Mouse (Mus musculus): ENCODE measurements at regions not wholly inside any gene's neighbourhood (a gene's known extent, or its start where the extent isn't known, plus 50 kb on each side); places are given as distances from the start of the nearest gene placed in this dataset.

DNA sequence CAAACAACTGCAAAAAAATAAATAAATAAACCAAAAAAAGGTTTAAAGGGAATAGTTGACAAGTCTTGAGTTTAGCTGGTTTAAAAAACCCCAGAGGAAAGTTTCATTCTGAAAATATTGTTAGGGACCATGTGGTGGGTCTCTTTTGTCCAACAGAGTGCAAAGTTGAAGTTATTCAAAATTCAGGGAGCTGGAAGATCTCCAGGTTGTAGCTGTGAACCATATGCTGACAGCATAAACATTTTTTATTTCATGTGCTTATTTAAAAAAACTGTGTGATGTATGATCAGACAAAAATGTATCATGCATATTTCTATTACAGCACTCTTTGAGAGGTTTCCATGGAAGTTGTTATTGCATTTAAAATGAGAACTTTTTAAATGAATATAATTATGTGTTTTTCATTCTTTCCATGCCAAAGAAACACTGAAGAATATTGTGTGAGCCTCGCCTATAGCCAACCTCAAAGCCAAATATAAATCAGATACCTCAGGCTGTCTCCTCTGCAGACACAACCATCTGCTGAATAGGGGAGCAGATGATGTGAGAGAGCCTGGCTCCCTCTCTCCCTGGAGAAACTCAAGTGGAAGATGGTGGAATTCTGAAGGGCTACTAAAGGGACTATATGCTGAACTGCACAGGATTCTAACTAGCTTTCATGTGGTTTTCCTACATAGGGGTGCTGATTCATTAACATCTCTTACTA lies 413.4 kb upstream of the Impad1 start:
- TF ChIP-seq CTCF (IDR thresholded peaks at IDR 0.05; ENCODE audit: borderline replicate concordance, insufficient read depth, low read depth, low read length) = no peak
- TF ChIP-seq POLR2A (IDR thresholded peaks at IDR 0.05; ENCODE audit: borderline replicate concordance, insufficient read depth, low read length) = no peak
- H3K4me3 ChIP-seq (replicated peaks; ENCODE audit: insufficient read depth, low read depth, low read length) = no peak overlapping the region
- 20% methylated on average over 1 of the region's 1 CpGs for WGBS
- DNase-seq = peak; percentile 10 to 16
- H3K27me3 ChIP-seq (ENCODE audit: control insufficient read depth, insufficient read depth, low read length) = no peaks in the 10 kb centered on the region
- H3K27ac ChIP-seq (ENCODE audit: insufficient read depth, low read length) = no peak overlapping the region
- H3K4me1 ChIP-seq (ENCODE audit: control insufficient read depth, insufficient read depth, low read length) = no peaks in the 10 kb centered on the region

DNA sequence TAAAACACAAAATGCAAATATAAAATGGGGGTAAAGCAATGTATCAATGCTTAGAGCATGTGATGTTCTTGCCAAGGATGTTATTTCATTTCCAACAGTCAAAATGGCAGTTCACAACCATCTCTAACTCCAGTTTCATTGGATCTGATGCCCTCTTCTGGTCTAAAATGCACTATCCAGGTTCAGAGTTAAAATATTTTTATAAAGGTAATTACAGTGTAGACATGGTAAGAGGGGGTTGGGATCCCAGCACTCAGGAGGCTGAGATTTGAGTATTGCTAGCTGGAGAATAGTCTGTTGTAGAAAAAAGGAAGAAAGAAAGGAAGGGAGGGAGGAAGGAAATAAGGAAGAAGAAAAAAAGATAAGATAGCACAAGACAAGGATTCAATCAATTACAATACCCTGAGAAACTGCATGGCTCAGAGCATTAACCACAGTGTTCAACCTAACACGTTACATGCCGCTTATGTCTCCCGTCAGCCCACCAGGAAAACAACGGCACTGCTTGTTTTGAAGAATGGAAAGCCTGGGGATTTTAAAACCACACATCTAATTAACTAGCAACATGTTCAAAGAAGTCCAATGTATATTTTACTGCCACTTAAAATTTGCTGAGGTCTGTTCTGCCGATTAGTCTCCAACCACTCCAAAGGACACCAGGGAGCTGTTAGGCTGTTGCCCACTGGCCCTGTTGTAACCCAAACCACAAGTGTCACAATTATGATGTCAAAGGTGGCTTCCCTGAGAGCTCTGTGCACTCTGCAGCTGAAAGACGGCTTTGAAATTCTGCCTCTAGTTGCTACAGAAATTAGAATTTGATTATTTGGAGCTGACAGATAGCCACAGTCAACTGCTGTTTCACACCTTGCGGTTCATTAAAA lies 412.4 kb upstream of the Impad1 start:
- TF ChIP-seq CTCF (IDR thresholded peaks at IDR 0.05; ENCODE audit: borderline replicate concordance, insufficient read depth, low read depth, low read length) (no peak), POLR2A (IDR thresholded peaks at IDR 0.05; ENCODE audit: borderline replicate concordance, insufficient read depth, low read length) (no peak)
- no peak for DNase-seq
- WGBS = 62% methylated on average over 7 of the region's 7 CpGs

DNA sequence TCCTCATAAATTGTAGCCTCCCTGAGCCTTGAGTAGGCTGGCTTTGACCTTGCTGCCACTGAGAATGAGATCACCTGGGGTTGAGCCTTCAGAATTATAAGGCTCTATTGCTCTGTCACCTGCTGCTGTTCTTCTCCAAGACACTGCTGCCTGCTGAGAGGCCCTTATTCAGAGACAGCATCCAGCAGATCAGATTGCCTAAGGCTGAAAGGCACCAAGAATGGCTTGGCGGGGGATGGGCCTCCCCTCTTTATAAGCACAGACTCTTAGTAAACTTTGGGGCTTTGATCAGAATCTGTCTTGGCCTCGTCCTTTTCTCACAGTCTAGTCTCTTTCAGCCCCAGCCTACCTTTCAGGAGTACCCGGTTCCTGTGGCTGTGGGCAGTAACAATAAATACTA lies 401.1 kb upstream of the Impad1 start:
- TF ChIP-seq POLR2A (IDR thresholded peaks at IDR 0.05; ENCODE audit: borderline replicate concordance, insufficient read depth, low read length) = no peak
- TF ChIP-seq CTCF (IDR thresholded peaks at IDR 0.05; ENCODE audit: borderline replicate concordance, insufficient read depth, low read depth, low read length) = no peak
- 32% methylated on average over 3 of the region's 3 CpGs for WGBS

More for the DNA sequence above, 412.4 kb upstream of the Impad1 start:
- Histone ChIP-seq H3K4me3 (replicated peaks; ENCODE audit: insufficient read depth, low read depth, low read length) (no peak overlapping the region), H3K4me1 (ENCODE audit: control insufficient read depth, insufficient read depth, low read length) (no peaks in the 10 kb centered on the region), H3K27ac (ENCODE audit: insufficient read depth, low read length) (no peak overlapping the region), H3K27me3 (ENCODE audit: control insufficient read depth, insufficient read depth, low read length) (no peaks in the 10 kb centered on the region)

GRCm38 (mm10) chr4:5181591-5181990 lies 388.4 kb upstream of the Impad1 start:
- Histone ChIP-seq H3K4me1 (ENCODE audit: control insufficient read depth, insufficient read depth, low read length) (no peaks in the 10 kb centered on the region), H3K27me3 (ENCODE audit: control insufficient read depth, insufficient read depth, low read length) (no peaks in the 10 kb centered on the region), H3K27ac (ENCODE audit: insufficient read depth, low read length) (no peak overlapping the region), H3K4me3 (replicated peaks; ENCODE audit: insufficient read depth, low read depth, low read length) (no peak overlapping the region)
- no peak for TF ChIP-seq POLR2A (IDR thresholded peaks at IDR 0.05; ENCODE audit: borderline replicate concordance, insufficient read depth, low read length)
- TF ChIP-seq CTCF (IDR thresholded peaks at IDR 0.05; ENCODE audit: borderline replicate concordance, insufficient read depth, low read depth, low read length) = no peak
- DNase-seq = no peak
- WGBS = 84% methylated on average over 1 of the region's 1 CpGs

More for the DNA sequence above, 401.1 kb upstream of the Impad1 start:
- H3K27me3 ChIP-seq (ENCODE audit: control insufficient read depth, insufficient read depth, low read length) = no peaks in the 10 kb centered on the region
- H3K4me1 ChIP-seq (ENCODE audit: control insufficient read depth, insufficient read depth, low read length) = no peaks in the 10 kb centered on the region
- no peak overlapping the region for H3K27ac ChIP-seq (ENCODE audit: insufficient read depth, low read length)
- no peak for DNase-seq
- H3K4me3 ChIP-seq (replicated peaks; ENCODE audit: insufficient read depth, low read depth, low read length) = no peak overlapping the region

DNA sequence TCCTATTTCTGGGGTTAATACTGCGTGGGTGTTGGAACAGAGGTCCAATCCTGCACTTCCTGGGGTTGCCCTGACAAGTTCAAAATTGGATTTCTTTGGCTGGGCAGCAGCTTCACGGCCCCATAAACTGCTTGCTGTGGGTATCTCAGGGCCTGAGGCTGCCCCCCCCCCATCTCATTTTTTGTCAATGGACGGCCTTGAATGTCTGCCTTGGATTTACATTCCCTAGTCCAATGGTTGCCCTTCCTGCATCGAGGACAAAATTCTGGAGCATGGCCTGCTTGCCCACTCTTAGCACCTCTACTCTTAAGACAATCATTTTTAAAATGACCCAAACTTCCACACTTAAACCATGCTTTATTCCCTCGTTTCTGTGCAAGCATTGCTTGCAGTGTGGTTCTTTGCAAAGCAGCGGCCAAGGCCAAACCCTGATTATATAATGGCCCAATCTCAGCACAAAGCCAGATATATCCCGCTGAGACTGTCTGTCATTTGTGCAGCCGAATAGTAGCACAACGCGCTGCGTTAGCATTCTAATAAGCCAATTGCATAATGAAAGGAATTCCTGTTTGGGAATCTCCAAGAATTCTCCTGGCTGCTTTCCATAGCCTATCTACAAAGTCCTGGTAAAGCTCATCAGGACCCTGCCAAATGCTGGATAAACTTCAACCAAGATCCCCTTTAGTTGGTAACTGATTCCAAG lies 386.0 kb upstream of the Impad1 start:
- Histone ChIP-seq H3K27me3 (ENCODE audit: control insufficient read depth, insufficient read depth, low read length) (no peaks in the 10 kb centered on the region), H3K27ac (ENCODE audit: insufficient read depth, low read length) (no peak overlapping the region), H3K4me3 (replicated peaks; ENCODE audit: insufficient read depth, low read depth, low read length) (no peak overlapping the region), H3K4me1 (ENCODE audit: control insufficient read depth, insufficient read depth, low read length) (no peaks in the 10 kb centered on the region)
- no peak for TF ChIP-seq CTCF (IDR thresholded peaks at IDR 0.05; ENCODE audit: borderline replicate concordance, insufficient read depth, low read depth, low read length)
- no peak for TF ChIP-seq POLR2A (IDR thresholded peaks at IDR 0.05; ENCODE audit: borderline replicate concordance, insufficient read depth, low read length)
- peak; percentile 34 to 67 for DNase-seq
- 19% methylated on average over 11 of the region's 11 CpGs for WGBS

DNA sequence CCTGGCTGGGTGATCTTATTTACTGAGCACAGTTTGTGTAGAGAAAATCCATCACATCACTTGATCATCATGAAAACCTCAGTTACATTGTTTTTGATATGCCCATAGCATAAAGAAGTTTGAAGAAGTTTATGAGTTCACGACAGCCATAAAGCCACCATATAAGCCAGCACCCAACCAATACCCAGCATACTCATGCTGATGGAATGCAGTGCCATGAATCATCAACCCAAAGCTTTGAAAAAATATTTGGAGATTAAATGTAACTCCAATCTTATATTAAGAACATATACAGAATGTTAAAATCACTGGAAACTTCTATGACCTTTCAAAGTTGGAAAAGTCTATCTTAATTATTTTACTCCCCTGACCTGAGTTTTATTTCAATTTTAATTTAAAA lies 372.1 kb upstream of the Impad1 start:
- TF ChIP-seq POLR2A (IDR thresholded peaks at IDR 0.05; ENCODE audit: borderline replicate concordance, insufficient read depth, low read length) (no peak), CTCF (IDR thresholded peaks at IDR 0.05; ENCODE audit: borderline replicate concordance, insufficient read depth, low read depth, low read length) (no peak)
- no peak for DNase-seq
- WGBS = 98% methylated on average over 1 of the region's 1 CpGs
- H3K4me1 ChIP-seq (ENCODE audit: control insufficient read depth, insufficient read depth, low read length) = no peaks in the 10 kb centered on the region
- H3K27me3 ChIP-seq (ENCODE audit: control insufficient read depth, insufficient read depth, low read length) = no peaks in the 10 kb centered on the region
- no peak overlapping the region for H3K4me3 ChIP-seq (replicated peaks; ENCODE audit: insufficient read depth, low read depth, low read length)
- no peak overlapping the region for H3K27ac ChIP-seq (ENCODE audit: insufficient read depth, low read length)

- 76% methylated on average over 1 of the region's 1 CpGs for WGBS
- H3K27me3 ChIP-seq (ENCODE audit: control insufficient read depth, insufficient read depth, low read length) = no peaks in the 10 kb centered on the region
- H3K4me1 ChIP-seq (ENCODE audit: control insufficient read depth, insufficient read depth, low read length) = no peaks in the 10 kb centered on the region
- TF ChIP-seq POLR2A (IDR thresholded peaks at IDR 0.05; ENCODE audit: borderline replicate concordance, insufficient read depth, low read length) = no peak
- no peak for TF ChIP-seq CTCF (IDR thresholded peaks at IDR 0.05; ENCODE audit: borderline replicate concordance, insufficient read depth, low read depth, low read length)
- DNase-seq = no peak
- H3K4me3 ChIP-seq (replicated peaks; ENCODE audit: insufficient read depth, low read depth, low read length) = no peak overlapping the region
- no peak overlapping the region for H3K27ac ChIP-seq (ENCODE audit: insufficient read depth, low read length)
Observed at GRCm38 (mm10) chr4:5160931-5161330, 367.8 kb upstream of the Impad1 start.

Measured in cerebellum, adult 2 months (tissue).